Mouse (Mus musculus) urinary bladder, adult 18-20 months (tissue): ENCODE results near the gene Dapp1.
"Not testable (repeated sequence)": the region's sequence is repeated elsewhere in the genome, so short reads cannot be mapped to it uniquely, and the experiment has no call there.

Source experiments
- DNase-seq, 2 experiments: peaks; one replicate each; pipeline ENCODE4 v3.0.0; 2022; ENCODE audit warnings: low spot score in 2 of 2, mixed read lengths in 2 of 2

The Dapp1 gene

DNA sequence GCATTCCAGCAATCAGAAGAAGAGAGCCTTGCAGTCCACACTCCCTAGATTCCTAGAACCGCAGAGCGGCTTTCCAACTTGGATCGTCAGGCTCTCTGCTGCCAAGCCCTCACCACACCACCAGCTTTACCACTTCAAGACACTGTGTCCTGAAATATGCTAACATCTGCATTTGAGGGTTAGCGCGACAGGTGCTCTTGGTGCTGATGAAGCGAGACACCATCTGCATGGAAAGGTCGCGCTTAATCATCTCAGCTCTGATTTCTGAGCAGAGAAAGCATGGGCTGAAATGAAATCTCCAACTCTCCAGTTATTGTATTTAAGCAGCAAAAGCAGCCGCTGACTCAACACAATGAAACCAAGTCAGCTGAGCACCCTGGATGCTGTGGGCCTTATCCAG is 8.1 kb upstream of the Dapp1 start:
- DNase-seq = no peak

GRCm38 (mm10) chr3:137980435-137981381 is 637 bp downstream of the Dapp1 start:
- DNase-seq = no peak

GRCm38 (mm10) chr3:137978233-137978632 is 3.1 kb downstream of the Dapp1 start:
- no peak for DNase-seq

- DNase-seq = no peak
Observed at GRCm38 (mm10) chr3:137977629-137978041, 3.7 kb downstream of the Dapp1 start.

- no peak for DNase-seq
Observed at GRCm38 (mm10) chr3:137976943-137977628, 4.3 kb downstream of the Dapp1 start.

- DNase-seq = no peak
Observed at GRCm38 (mm10) chr3:137975856-137976423, 5.4 kb downstream of the Dapp1 start.

GRCm38 (mm10) chr3:137975435-137975834 is 5.9 kb downstream of the Dapp1 start:
- no peak for DNase-seq

- DNase-seq = no peak
Observed at GRCm38 (mm10) chr3:137974306-137974705, 7.0 kb downstream of the Dapp1 start.

- no peak for DNase-seq
Observed at GRCm38 (mm10) chr3:137972989-137973388, 8.4 kb downstream of the Dapp1 start.

GRCm38 (mm10) chr3:137972224-137972623 is 9.1 kb downstream of the Dapp1 start:
- DNase-seq = no peak

DNA sequence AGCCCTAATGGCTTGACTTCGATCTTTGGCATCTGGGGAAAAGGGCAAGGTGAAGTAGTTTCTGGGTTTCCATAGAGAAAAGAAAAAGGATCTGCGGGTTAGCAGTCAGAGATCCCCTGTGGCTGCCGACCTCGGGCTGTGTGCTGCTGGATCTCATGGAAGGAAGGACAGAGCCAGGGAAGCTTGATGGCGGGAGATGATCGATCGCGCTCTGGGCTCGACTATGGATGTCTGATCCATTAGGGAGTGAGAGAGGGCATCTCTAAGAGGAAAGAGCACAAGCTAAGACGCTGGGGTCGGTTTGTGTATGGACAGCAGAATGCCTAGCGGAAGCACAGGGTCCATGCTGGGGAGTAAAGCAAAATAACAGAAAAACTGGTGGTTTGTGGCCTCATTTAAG is 11.4 kb downstream of the Dapp1 start:
- no peak for DNase-seq

DNA sequence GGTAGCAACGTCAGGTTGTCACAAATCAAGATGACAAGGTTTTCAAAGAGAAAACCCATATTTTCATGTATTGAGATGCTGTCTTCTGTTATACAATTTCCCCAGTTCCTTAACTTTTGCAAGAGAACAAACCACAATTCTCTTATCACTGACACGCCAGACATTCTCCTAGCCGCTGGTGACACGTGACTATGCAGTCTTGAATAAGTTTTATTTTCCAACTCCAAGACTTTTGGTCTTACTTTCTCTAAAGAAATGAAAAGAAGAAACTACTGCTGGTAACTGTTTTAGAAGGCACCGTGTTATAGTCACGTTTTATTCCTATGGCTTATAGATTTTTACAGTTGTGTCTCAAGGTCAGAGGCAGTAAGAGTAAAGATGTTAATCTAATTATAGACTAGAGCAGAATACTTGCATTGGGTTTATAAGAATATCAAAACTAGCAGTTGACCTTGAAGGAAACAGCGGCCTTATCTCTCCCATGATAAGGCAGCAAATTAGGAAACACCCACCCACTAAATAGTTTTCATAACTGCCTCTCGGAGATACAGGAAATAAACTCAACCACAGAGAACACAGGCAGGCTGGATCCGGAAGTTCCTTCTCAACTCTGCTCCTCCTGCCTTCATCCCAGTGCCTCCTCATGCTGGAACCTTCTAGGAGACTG is 12.4 kb downstream of the Dapp1 start:
- DNase-seq = no peak

GRCm38 (mm10) chr3:137968105-137968819 is 13.1 kb downstream of the Dapp1 start:
- DNase-seq = no peak

DNA sequence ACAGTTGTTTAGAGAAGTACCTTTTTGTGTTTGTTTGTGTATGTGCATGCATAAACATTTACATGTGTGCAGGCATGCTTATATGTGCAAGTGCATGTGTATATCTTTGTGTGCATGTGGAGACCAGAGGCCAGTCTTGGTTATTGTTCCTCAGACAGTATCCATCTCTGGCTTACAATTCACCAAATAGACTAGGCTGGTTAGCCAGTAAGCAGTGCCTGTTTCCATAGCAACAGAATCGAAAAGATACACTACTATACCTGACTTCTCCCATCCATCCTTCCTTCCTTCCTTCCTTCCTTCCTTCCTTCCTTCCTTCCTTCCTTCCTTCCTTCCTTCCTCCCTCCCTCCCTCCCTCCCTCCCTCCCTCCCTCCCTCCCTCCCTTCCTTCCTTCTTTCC is 17.3 kb downstream of the Dapp1 start:
- DNase-seq = not testable (repeated sequence)

DNA sequence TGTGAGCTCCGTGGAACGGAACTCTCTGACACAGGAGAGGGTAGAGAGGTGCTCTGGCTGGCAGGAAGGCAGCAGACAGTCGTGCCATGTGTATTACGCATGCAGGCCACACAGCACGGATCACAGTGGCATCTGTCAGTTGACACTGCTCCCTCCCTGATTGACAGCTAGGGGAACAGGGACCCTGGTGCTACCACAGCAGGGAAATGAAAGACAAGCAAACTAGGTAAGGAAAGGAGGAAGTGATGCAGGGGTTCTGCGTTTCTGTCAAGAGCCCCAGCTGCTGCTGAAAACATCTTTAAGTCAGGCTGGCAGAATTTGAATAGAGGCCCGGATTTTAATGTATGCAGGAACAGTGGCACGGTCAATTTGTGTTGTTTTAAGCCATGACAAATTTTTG is 17.8 kb downstream of the Dapp1 start:
- DNase-seq = no peak

GRCm38 (mm10) chr3:137961736-137962385 is 19.5 kb downstream of the Dapp1 start:
- peak in 1 of 2 experiments; percentile 40 for DNase-seq

DNA sequence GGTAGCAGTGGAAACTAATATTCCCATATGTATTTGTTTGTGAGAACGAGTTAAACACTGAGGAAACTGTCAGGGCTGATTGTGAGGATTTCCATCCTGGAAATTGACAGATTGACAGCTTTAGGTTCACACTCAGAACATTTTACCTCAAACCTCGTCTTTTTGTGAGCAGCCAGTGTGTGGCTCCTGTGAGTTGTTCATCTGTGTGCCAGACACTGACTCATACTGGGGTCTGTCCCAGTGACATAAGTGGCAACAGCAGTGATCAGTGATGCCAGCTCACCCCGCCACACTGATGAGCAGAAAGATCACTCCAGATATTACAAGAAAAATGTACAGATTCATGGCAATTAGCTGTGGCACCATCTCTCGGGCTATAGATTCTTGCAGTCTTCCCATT is 21.9 kb downstream of the Dapp1 start:
- DNase-seq = no peak

DNA sequence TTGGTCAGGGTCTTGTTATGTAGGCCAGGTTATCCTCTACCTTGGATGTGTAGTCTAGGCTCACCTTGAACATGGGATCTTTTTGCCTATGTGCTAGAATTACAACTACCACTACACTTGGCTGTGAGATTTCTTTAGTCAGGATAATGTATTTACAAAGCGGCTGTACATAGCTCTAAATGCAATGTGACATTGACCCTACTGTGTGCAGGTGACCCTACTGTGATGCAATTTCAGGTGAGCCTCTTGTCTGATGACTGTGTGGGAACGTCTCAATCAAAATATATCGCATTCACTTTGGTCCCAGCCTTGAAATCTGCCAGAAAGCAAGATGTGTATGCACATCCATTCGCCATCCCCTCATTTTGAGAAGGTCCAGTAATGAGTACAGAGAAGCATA is 23.0 kb downstream of the Dapp1 start:
- DNase-seq = no peak

DNA sequence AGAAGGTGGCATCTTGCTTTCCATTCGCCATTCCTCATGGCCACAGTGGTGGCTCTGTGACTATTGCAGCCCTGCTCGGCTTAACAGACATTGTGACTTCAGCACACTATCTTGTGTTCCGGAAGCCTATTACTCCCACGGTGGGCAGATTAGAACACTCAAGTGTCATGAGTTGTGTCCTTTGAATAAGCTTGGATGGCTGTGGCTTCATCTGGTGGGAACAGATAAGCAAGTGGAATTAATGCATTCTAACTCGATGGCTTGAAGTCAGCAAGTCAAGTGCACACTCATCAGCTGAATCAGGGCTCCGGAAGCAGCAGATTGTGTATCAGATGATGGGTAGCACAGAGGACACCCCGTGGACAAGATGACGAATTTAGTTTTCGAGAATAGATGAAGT is 23.5 kb downstream of the Dapp1 start:
- no peak for DNase-seq

GRCm38 (mm10) chr3:137955560-137956081 is 25.7 kb downstream of the Dapp1 start:
- no peak for DNase-seq
